Mouse (Mus musculus): Measurements from ENCODE around the gene Cd3e. TPM values are rescaled to one million over a fixed set of nuclear protein-coding genes. Genes with fewer than 3 reads are reported as not detected.
A peak's percentile ranks its signal among the peaks of the same experiment; 100 is the strongest.

The Cd3e gene
- polyA plus RNA-seq (2015; fragmentation: Nextera tagmentation; extraction: Ambion mirVana): 0.07 TPM in 1 of 2 replicates, not detected in the other

- no peaks in the 10 kb centered on the region for H3K36me3 ChIP-seq (ENCODE audit: control insufficient read depth, insufficient read depth, low read length)
- no peaks in the 10 kb centered on the region for H3K27me3 ChIP-seq (ENCODE audit: control insufficient read depth, insufficient read depth, low read depth, low read length)
- no peak within 1 kb of the TSS for H3K27ac ChIP-seq (ENCODE audit: low read length)
- 84% methylated on average over 19 of the region's 19 CpGs for WGBS
- no peak within 1 kb of the TSS for H3K4me2 ChIP-seq (ENCODE audit: low read length)
- H3K9ac ChIP-seq (ENCODE audit: low read depth, low read length): no peak within 1 kb of the TSS
- no peak within 1 kb of the TSS for H3K4me3 ChIP-seq (ENCODE audit: low read depth, low read length)
- no peaks in the 10 kb centered on the region for H3K4me1 ChIP-seq (ENCODE audit: control insufficient read depth, insufficient read depth, low read length)
- no peaks in the 10 kb centered on the region for H3K9me3 ChIP-seq (replicated peaks; ENCODE audit: control insufficient read depth, low read length, poor library complexity, severe bottlenecking)
- ATAC-seq: no peak
Observed at GRCm38 (mm10) chr9:45009180-45010078, at the start of gene Cd3e. Gene Cd3e, minus strand, starts transcription at chr9:45009627.

- no peak overlapping the region for H3K4me2 ChIP-seq (ENCODE audit: low read length)
- no peak overlapping the region for H3K27ac ChIP-seq (ENCODE audit: low read length)
- H3K4me1 ChIP-seq (ENCODE audit: control insufficient read depth, insufficient read depth, low read length): peaks cover 6% of the 10 kb centered on the region; the same call in 1 of the 2 replicates
- H3K9ac ChIP-seq (ENCODE audit: low read depth, low read length): no peak overlapping the region
- no peak for ATAC-seq
- H3K36me3 ChIP-seq (ENCODE audit: control insufficient read depth, insufficient read depth, low read length): no peaks in the 10 kb centered on the region
- WGBS: 55% methylated on average over 5 of the region's 5 CpGs
- peaks cover 13% of the 10 kb centered on the region for H3K27me3 ChIP-seq (ENCODE audit: control insufficient read depth, insufficient read depth, low read depth, low read length)
- no peaks in the 10 kb centered on the region for H3K9me3 ChIP-seq (replicated peaks; ENCODE audit: control insufficient read depth, low read length, poor library complexity, severe bottlenecking)
- no peak overlapping the region for H3K4me3 ChIP-seq (ENCODE audit: low read depth, low read length)
Observed at GRCm38 (mm10) chr9:45058304-45058940, 49.0 kb upstream of the Cd3e start.

- H3K27me3 ChIP-seq (ENCODE audit: control insufficient read depth, insufficient read depth, low read depth, low read length): peaks cover 23% of the 10 kb centered on the region
- peak within 1 kb of the TSS; percentile 75 for H3K9ac ChIP-seq (ENCODE audit: low read depth, low read length)
- H3K4me1 ChIP-seq (ENCODE audit: control insufficient read depth, insufficient read depth, low read length): peaks cover 6% of the 10 kb centered on the region; the same call in 1 of the 2 replicates
- H3K4me2 ChIP-seq (ENCODE audit: low read length): peak within 1 kb of the TSS; percentile 76
- peak within 1 kb of the TSS; percentile 100 for H3K27ac ChIP-seq (ENCODE audit: low read length)
- no peaks in the 10 kb centered on the region for H3K9me3 ChIP-seq (replicated peaks; ENCODE audit: control insufficient read depth, low read length, poor library complexity, severe bottlenecking)
- WGBS: 1% methylated on average over 33 of the region's 33 CpGs
- no peaks in the 10 kb centered on the region for H3K36me3 ChIP-seq (ENCODE audit: control insufficient read depth, insufficient read depth, low read length)
- ATAC-seq: peak; percentile 98
- peak within 1 kb of the TSS; percentile 72 for H3K4me3 ChIP-seq (ENCODE audit: low read depth, low read length)
Observed at GRCm38 (mm10) chr9:45055082-45055713, 45.8 kb upstream of the Cd3e start, which contains the start of gene Mpzl3. Gene Mpzl3, plus strand, starts transcription at chr9:45055186.

GRCm38 (mm10) chr9:45050301-45050700 is 40.9 kb upstream of the Cd3e start:
- Histone ChIP-seq H3K4me1 (ENCODE audit: control insufficient read depth, insufficient read depth, low read length) (peaks cover 3% of the 10 kb centered on the region; the same call in 1 of the 2 replicates), H3K4me2 (ENCODE audit: low read length) (no peak overlapping the region), H3K27ac (ENCODE audit: low read length) (no peak overlapping the region), H3K4me3 (ENCODE audit: low read depth, low read length) (no peak overlapping the region), H3K9me3 (replicated peaks; ENCODE audit: control insufficient read depth, low read length, poor library complexity, severe bottlenecking) (no peaks in the 10 kb centered on the region), H3K27me3 (ENCODE audit: control insufficient read depth, insufficient read depth, low read depth, low read length) (peaks cover 14% of the 10 kb centered on the region), H3K36me3 (ENCODE audit: control insufficient read depth, insufficient read depth, low read length) (no peaks in the 10 kb centered on the region), H3K9ac (ENCODE audit: low read depth, low read length) (no peak overlapping the region)
- no peak for ATAC-seq
- 84% methylated on average over 2 of the region's 2 CpGs for WGBS

- H3K36me3 ChIP-seq (ENCODE audit: control insufficient read depth, insufficient read depth, low read length): no peaks in the 10 kb centered on the region
- WGBS: 78% methylated on average over 1 of the region's 1 CpGs
- no peak for ATAC-seq
- H3K27me3 ChIP-seq (ENCODE audit: control insufficient read depth, insufficient read depth, low read depth, low read length): peaks cover 18% of the 10 kb centered on the region
- H3K27ac ChIP-seq (ENCODE audit: low read length): no peak overlapping the region
- peaks cover 3% of the 10 kb centered on the region; the same call in 1 of the 2 replicates for H3K4me1 ChIP-seq (ENCODE audit: control insufficient read depth, insufficient read depth, low read length)
- H3K9me3 ChIP-seq (replicated peaks; ENCODE audit: control insufficient read depth, low read length, poor library complexity, severe bottlenecking): no peaks in the 10 kb centered on the region
- H3K4me3 ChIP-seq (ENCODE audit: low read depth, low read length): no peak overlapping the region
- no peak overlapping the region for H3K9ac ChIP-seq (ENCODE audit: low read depth, low read length)
- no peak overlapping the region for H3K4me2 ChIP-seq (ENCODE audit: low read length)
Observed at GRCm38 (mm10) chr9:45049731-45050130, 40.3 kb upstream of the Cd3e start.

- Histone ChIP-seq H3K36me3 (ENCODE audit: control insufficient read depth, insufficient read depth, low read length) (no peaks in the 10 kb centered on the region), H3K27me3 (ENCODE audit: control insufficient read depth, insufficient read depth, low read depth, low read length) (peaks cover 24% of the 10 kb centered on the region), H3K9me3 (replicated peaks; ENCODE audit: control insufficient read depth, low read length, poor library complexity, severe bottlenecking) (no peaks in the 10 kb centered on the region), H3K4me1 (ENCODE audit: control insufficient read depth, insufficient read depth, low read length) (no peaks in the 10 kb centered on the region), H3K9ac (ENCODE audit: low read depth, low read length) (no peak overlapping the region), H3K27ac (ENCODE audit: low read length) (no peak overlapping the region), H3K4me2 (ENCODE audit: low read length) (no peak overlapping the region), H3K4me3 (ENCODE audit: low read depth, low read length) (no peak overlapping the region)
- WGBS: 28% methylated on average over 4 of the region's 4 CpGs
- ATAC-seq: no peak
Observed at GRCm38 (mm10) chr9:45048511-45048910, 39.1 kb upstream of the Cd3e start.

GRCm38 (mm10) chr9:45046973-45047372 is 37.5 kb upstream of the Cd3e start:
- Histone ChIP-seq H3K27me3 (ENCODE audit: control insufficient read depth, insufficient read depth, low read depth, low read length) (peaks cover 27% of the 10 kb centered on the region), H3K27ac (ENCODE audit: low read length) (no peak overlapping the region), H3K4me1 (ENCODE audit: control insufficient read depth, insufficient read depth, low read length) (no peaks in the 10 kb centered on the region), H3K4me2 (ENCODE audit: low read length) (no peak overlapping the region), H3K9me3 (replicated peaks; ENCODE audit: control insufficient read depth, low read length, poor library complexity, severe bottlenecking) (no peaks in the 10 kb centered on the region), H3K36me3 (ENCODE audit: control insufficient read depth, insufficient read depth, low read length) (no peaks in the 10 kb centered on the region), H3K4me3 (ENCODE audit: low read depth, low read length) (no peak overlapping the region), H3K9ac (ENCODE audit: low read depth, low read length) (no peak overlapping the region)
- WGBS: 93% methylated on average over 16 of the region's 16 CpGs
- no peak for ATAC-seq

GRCm38 (mm10) chr9:45042947-45043346 is 33.5 kb upstream of the Cd3e start:
- WGBS: under 1% methylated on average over 10 of the region's 10 CpGs
- H3K4me3 ChIP-seq (ENCODE audit: low read depth, low read length): no peak overlapping the region
- H3K4me1 ChIP-seq (ENCODE audit: control insufficient read depth, insufficient read depth, low read length): peaks cover 3% of the 10 kb centered on the region; the same call in 1 of the 2 replicates
- ATAC-seq: no peak
- H3K36me3 ChIP-seq (ENCODE audit: control insufficient read depth, insufficient read depth, low read length): no peaks in the 10 kb centered on the region
- H3K27me3 ChIP-seq (ENCODE audit: control insufficient read depth, insufficient read depth, low read depth, low read length): peaks cover 52% of the 10 kb centered on the region
- H3K9ac ChIP-seq (ENCODE audit: low read depth, low read length): no peak overlapping the region
- no peak overlapping the region for H3K27ac ChIP-seq (ENCODE audit: low read length)
- H3K9me3 ChIP-seq (replicated peaks; ENCODE audit: control insufficient read depth, low read length, poor library complexity, severe bottlenecking): no peaks in the 10 kb centered on the region
- no peak overlapping the region for H3K4me2 ChIP-seq (ENCODE audit: low read length)
